Mouse (Mus musculus) heart, postnatal 4 days (tissue): ENCODE measurements around the gene Rab36. TPM values are rescaled to one million over a fixed set of nuclear protein-coding genes. Genes with fewer than 3 reads are reported as not detected.
"Not testable (repeated sequence)": the region's sequence is repeated elsewhere in the genome, so short reads cannot be mapped to it uniquely, and the experiment has no call there.

Experiments
- DNase-seq: peaks from one replicate; pipeline ENCODE4 v3.0.0; 2021
- total RNA-seq, 2 experiments: library from RNA; stranded (reverse); gene quantifications; 2 replicates each; pipeline ENCODE4 v1.2.3; 2021

Gene Rab36
- total RNA-seq, result 1 to 10 TPM; 1.7 to 1.8 TPM

- DNase-seq, result peak; percentile 98
Observed at GRCm38 (mm10) chr10:75036883-75037379, at the start of gene Rab36. Rab36 (plus strand) TSS chr10:75037058.

- DNase-seq, result no peak
Observed at GRCm38 (mm10) chr10:74987698-74988470, 49.0 kb upstream of the Rab36 start.

GRCm38 (mm10) chr10:74989814-74990213 lies 47.0 kb upstream of the Rab36 start:
- no peak for DNase-seq

- no peak for DNase-seq
Observed at GRCm38 (mm10) chr10:74990584-74991322, 46.1 kb upstream of the Rab36 start.

GRCm38 (mm10) chr10:74994863-74995262 lies 42.0 kb upstream of the Rab36 start:
- DNase-seq, result no peak

GRCm38 (mm10) chr10:74995377-74995776 lies 41.5 kb upstream of the Rab36 start:
- DNase-seq, result peak; percentile 12

GRCm38 (mm10) chr10:75001391-75001790 lies 35.5 kb upstream of the Rab36 start:
- DNase-seq, result no peak

GRCm38 (mm10) chr10:75004067-75004466 lies 32.8 kb upstream of the Rab36 start:
- no peak for DNase-seq

GRCm38 (mm10) chr10:75006889-75007662 lies 29.8 kb upstream of the Rab36 start:
- DNase-seq, result no peak

GRCm38 (mm10) chr10:75010704-75011103 lies 26.2 kb upstream of the Rab36 start:
- no peak for DNase-seq

GRCm38 (mm10) chr10:75015465-75015864 lies 21.4 kb upstream of the Rab36 start:
- no peak for DNase-seq

- DNase-seq, result no peak
Observed at GRCm38 (mm10) chr10:75016481-75016880, 20.4 kb upstream of the Rab36 start.

GRCm38 (mm10) chr10:75020271-75020670 lies 16.6 kb upstream of the Rab36 start:
- DNase-seq, result no peak

GRCm38 (mm10) chr10:75021138-75021537 lies 15.7 kb upstream of the Rab36 start:
- DNase-seq, result peak; percentile 84

GRCm38 (mm10) chr10:75026491-75026890 lies 10.4 kb upstream of the Rab36 start:
- DNase-seq, result no peak

- no peak for DNase-seq
Observed at GRCm38 (mm10) chr10:75028743-75029142, 8.1 kb upstream of the Rab36 start.

- DNase-seq, result no peak
Observed at GRCm38 (mm10) chr10:75029677-75030076, 7.2 kb upstream of the Rab36 start.

GRCm38 (mm10) chr10:75030234-75030633 lies 6.6 kb upstream of the Rab36 start:
- DNase-seq, result no peak

- DNase-seq, result no peak
Observed at GRCm38 (mm10) chr10:75031345-75032114, 5.3 kb upstream of the Rab36 start.

GRCm38 (mm10) chr10:75032395-75032794 lies 4.5 kb upstream of the Rab36 start, which contains the start of gene Rsph14:
Rsph14 (minus strand) TSS chr10:75032586.
- DNase-seq, result peak; percentile 81

- DNase-seq, result not testable (repeated sequence)
Observed at GRCm38 (mm10) chr10:75042060-75042459, 5.2 kb downstream of the Rab36 start.

GRCm38 (mm10) chr10:75044459-75044858 lies 7.6 kb downstream of the Rab36 start:
- DNase-seq, result no peak
